Mouse (Mus musculus) spleen, postnatal 14 days (tissue): Measurements from ENCODE around the gene Cep128.
"Not testable (repeated sequence)": the region's sequence is repeated elsewhere in the genome, so short reads cannot be mapped to it uniquely, and the experiment has no call there.

Experiments
- DNase-seq, 2 experiments: peaks; one replicate each; pipeline ENCODE4 v3.0.0; 2021 to 2022; ENCODE audit warnings: low spot score in 2 of 2

The Cep128 gene

GRCm38 (mm10) chr12:91063337-91064015 lies 320.7 kb downstream of the Cep128 start:
- no peak for DNase-seq

GRCm38 (mm10) chr12:91062681-91063080 lies 321.5 kb downstream of the Cep128 start:
- DNase-seq: no peak

GRCm38 (mm10) chr12:91059704-91060318 lies 324.4 kb downstream of the Cep128 start:
- no peak for DNase-seq

GRCm38 (mm10) chr12:91056885-91057284 lies 327.3 kb downstream of the Cep128 start:
- no peak for DNase-seq

- no peak for DNase-seq
Measured at GRCm38 (mm10) chr12:91052301-91052700, 331.9 kb downstream of the Cep128 start.

GRCm38 (mm10) chr12:91050593-91051325 lies 333.4 kb downstream of the Cep128 start:
- DNase-seq: no peak

GRCm38 (mm10) chr12:91041363-91041762 lies 342.8 kb downstream of the Cep128 start:
- DNase-seq: no peak

GRCm38 (mm10) chr12:91040267-91040905 lies 343.8 kb downstream of the Cep128 start:
- no peak for DNase-seq

- DNase-seq: no peak
Measured at GRCm38 (mm10) chr12:91029116-91029515, 355.1 kb downstream of the Cep128 start.

GRCm38 (mm10) chr12:91027681-91028080 lies 356.5 kb downstream of the Cep128 start:
- DNase-seq: no peak

- DNase-seq: no peak
Measured at GRCm38 (mm10) chr12:91027100-91027499, 357.1 kb downstream of the Cep128 start.

GRCm38 (mm10) chr12:91015075-91015474 lies 369.1 kb downstream of the Cep128 start:
- no peak for DNase-seq

- no peak for DNase-seq
Measured at GRCm38 (mm10) chr12:91013043-91013442, 371.2 kb downstream of the Cep128 start.

- DNase-seq: no peak
Measured at GRCm38 (mm10) chr12:91012184-91012583, 372.0 kb downstream of the Cep128 start.

GRCm38 (mm10) chr12:91008736-91009135 lies 375.5 kb downstream of the Cep128 start:
- DNase-seq: no peak

- no peak for DNase-seq
Measured at GRCm38 (mm10) chr12:91008170-91008569, 376.0 kb downstream of the Cep128 start.

GRCm38 (mm10) chr12:90997539-90997938 lies 386.7 kb downstream of the Cep128 start:
- DNase-seq: no peak

- no peak for DNase-seq
Measured at GRCm38 (mm10) chr12:90993331-90993730, 390.9 kb downstream of the Cep128 start.

GRCm38 (mm10) chr12:90987782-90988181 lies 396.4 kb downstream of the Cep128 start:
- no peak for DNase-seq

GRCm38 (mm10) chr12:90987259-90987658 lies 396.9 kb downstream of the Cep128 start:
- DNase-seq: no peak

- DNase-seq: no peak
Measured at GRCm38 (mm10) chr12:90982018-90982417, 402.2 kb downstream of the Cep128 start.

GRCm38 (mm10) chr12:90976406-90976805 lies 407.8 kb downstream of the Cep128 start:
- DNase-seq: not testable (repeated sequence)
